Mouse (Mus musculus) kidney, embryonic 15.5 days (tissue): ENCODE results near the gene Hsd17b13. TPM values are rescaled to one million over a fixed set of nuclear protein-coding genes. Genes with fewer than 3 reads are reported as not detected.
"Not testable (repeated sequence)": the region's sequence is repeated elsewhere in the genome, so short reads cannot be mapped to it uniquely, and the experiment has no call there.

Experiments used
- ATAC-seq: fragments of 200-750 bp; cut with Nextera tagmentation; replicated peaks from 2 replicates; pipeline ENCODE4 v1.8.0; 2017; ENCODE audit warnings: moderate TSS enrichment; ENCODE audit not compliant: low FRiP score
- H3K27ac ChIP-seq: fragments of 300-500 bp; sonication (generic); 2 replicates; pipeline ENCODE4 v1.5.1; 2015; ENCODE audit warnings: mild to moderate bottlenecking, inconsistent platforms
- H3K27me3 ChIP-seq: fragments of 300-500 bp; sonication (generic); 2 replicates; pipeline ENCODE4 v1.6.1; 2015; ENCODE audit warnings: inconsistent platforms
- H3K36me3 ChIP-seq: fragments of 300-500 bp; sonication (generic); 2 replicates; pipeline ENCODE4 v1.6.1; 2015; ENCODE audit warnings: inconsistent platforms
- H3K4me1 ChIP-seq: fragments of 300-500 bp; sonication (generic); 2 replicates; pipeline ENCODE4 v1.6.1; 2015; ENCODE audit warnings: inconsistent platforms
- H3K4me2 ChIP-seq: fragments of 300-500 bp; sonication (generic); 2 replicates; pipeline ENCODE4 v1.6.1; 2015; ENCODE audit warnings: moderate library complexity, mild to moderate bottlenecking, inconsistent platforms
- H3K4me3 ChIP-seq: fragments of 300-500 bp; sonication (generic); replicated peaks from 2 replicates; pipeline ENCODE4 v1.5.1; 2015; ENCODE audit warnings: mild to moderate bottlenecking, inconsistent platforms
- H3K9ac ChIP-seq: fragments of 300-500 bp; sonication (generic); 2 replicates; pipeline ENCODE4 v1.6.1; 2015; ENCODE audit warnings: mild to moderate bottlenecking, inconsistent platforms
- H3K9me3 ChIP-seq: fragments of 300-500 bp; sonication (generic); replicated peaks from 2 replicates; pipeline ENCODE4 v1.6.1; 2016; ENCODE audit warnings: inconsistent platforms
- WGBS: fragments of 180-500 bp; shearing (Covaris S2); methylation state at CpG from one replicate; pipeline ENCODE4 v1.1.7; 2015; ENCODE audit warnings: mixed read lengths; 5-methylcytosine and 5-hydroxymethylcytosine counted together
- polyA plus RNA-seq: library from polyadenylated mRNA; unstranded; fragments of >200 nt; fragmentation: Nextera tagmentation; extraction: Ambion mirVana; gene quantifications from 2 replicates; pipeline ENCODE4 v1.2.1, GENCODE M21; 2015

The Hsd17b13 gene
- polyA plus RNA-seq, result 0.27 and 0.49 TPM in 2 replicates

GRCm38 (mm10) chr5:103977297-103977696, at the start of gene Hsd17b13:
Hsd17b13 (minus strand) TSS chr5:103977410.
- ATAC-seq, result no peak
- Histone ChIP-seq H3K4me1 (0 out of 2 replicates have a peak, but pooled peaks cover 5% of the 10 kb centered on the region), H3K36me3 (no peaks in the 10 kb centered on the region), H3K4me2 (no peak within 1 kb of the TSS), H3K27me3 (no peaks in the 10 kb centered on the region), H3K27ac (no peak within 1 kb of the TSS), H3K4me3 (no peak within 1 kb of the TSS), H3K9me3 (no peaks in the 10 kb centered on the region), H3K9ac (no peak within 1 kb of the TSS)
- WGBS, result 86% methylated on average over 4 of the region's 4 CpGs

- H3K27me3 ChIP-seq, result no peaks in the 10 kb centered on the region
- H3K4me2 ChIP-seq, result no peak overlapping the region
- H3K9me3 ChIP-seq, result no peaks in the 10 kb centered on the region
- no peak overlapping the region for H3K27ac ChIP-seq
- no peak for ATAC-seq
- peaks cover 23% of the 10 kb centered on the region for H3K4me1 ChIP-seq
- WGBS, result 54% methylated on average over 17 of the region's 17 CpGs
- no peak overlapping the region for H3K4me3 ChIP-seq
- H3K36me3 ChIP-seq, result no peaks in the 10 kb centered on the region
- no peak overlapping the region for H3K9ac ChIP-seq
These were observed 48.1 kb upstream of the Hsd17b13 start for GRCm38 (mm10) chr5:104025245-104025854.

- H3K4me2 ChIP-seq, result no peak overlapping the region
- no peaks in the 10 kb centered on the region for H3K9me3 ChIP-seq
- no peaks in the 10 kb centered on the region for H3K36me3 ChIP-seq
- H3K4me3 ChIP-seq, result no peak overlapping the region
- 62% methylated on average over 11 of the region's 11 CpGs for WGBS
- H3K4me1 ChIP-seq, result peaks cover 27% of the 10 kb centered on the region
- H3K27me3 ChIP-seq, result no peaks in the 10 kb centered on the region
- no peak for ATAC-seq
- no peak overlapping the region for H3K9ac ChIP-seq
- H3K27ac ChIP-seq, result no peak overlapping the region
These were observed 47.6 kb upstream of the Hsd17b13 start for GRCm38 (mm10) chr5:104024762-104025161.

GRCm38 (mm10) chr5:104024193-104024592, 47.0 kb upstream of the Hsd17b13 start:
- not testable (repeated sequence) for H3K36me3 ChIP-seq, H3K9ac ChIP-seq, H3K27me3 ChIP-seq, ATAC-seq, H3K4me3 ChIP-seq, H3K4me2 ChIP-seq, H3K27ac ChIP-seq, H3K9me3 ChIP-seq
- 74% methylated on average over 5 of the region's 5 CpGs for WGBS
- H3K4me1 ChIP-seq, result peaks cover 32% of the 10 kb centered on the region

- Histone ChIP-seq H3K27ac (no peak overlapping the region), H3K9me3 (no peaks in the 10 kb centered on the region), H3K4me3 (no peak overlapping the region), H3K27me3 (no peaks in the 10 kb centered on the region), H3K36me3 (no peaks in the 10 kb centered on the region), H3K9ac (no peak overlapping the region), H3K4me2 (no peak overlapping the region), H3K4me1 (peaks cover 38% of the 10 kb centered on the region)
- WGBS, result 76% methylated on average over 8 of the region's 8 CpGs
- ATAC-seq, result no peak
These were observed 46.2 kb upstream of the Hsd17b13 start for GRCm38 (mm10) chr5:104023289-104024020.

GRCm38 (mm10) chr5:104022558-104022957, 45.3 kb upstream of the Hsd17b13 start:
- Histone ChIP-seq H3K36me3 (peaks cover 9% of the 10 kb centered on the region), H3K27ac (peak overlapping the region; percentile 95), H3K27me3 (no peaks in the 10 kb centered on the region), H3K9me3 (no peaks in the 10 kb centered on the region), H3K9ac (no peak overlapping the region), H3K4me1 (peaks cover 38% of the 10 kb centered on the region), H3K4me2 (peak overlapping the region; percentile 70), H3K4me3 (peak overlapping the region; percentile 60; the same call in 1 of the 2 replicates)
- ATAC-seq, result no peak
- 17% methylated on average over 5 of the region's 5 CpGs for WGBS

GRCm38 (mm10) chr5:104021597-104022378, 44.6 kb upstream of the Hsd17b13 start, which contains the start of gene Hsd17b11:
Hsd17b11 (minus strand) TSS chr5:104021919.
- Histone ChIP-seq H3K4me2 (peak within 1 kb of the TSS; percentile 70), H3K4me1 (peaks cover 38% of the 10 kb centered on the region), H3K9me3 (no peaks in the 10 kb centered on the region), H3K27ac (peak within 1 kb of the TSS; percentile 95), H3K4me3 (peak within 1 kb of the TSS; percentile 60), H3K27me3 (no peaks in the 10 kb centered on the region), H3K9ac (peak within 1 kb of the TSS; percentile 67), H3K36me3 (peaks cover 16% of the 10 kb centered on the region)
- under 1% methylated on average over 31 of the region's 31 CpGs for WGBS
- ATAC-seq, result peak; percentile 96

GRCm38 (mm10) chr5:104011419-104011818, 34.2 kb upstream of the Hsd17b13 start:
- ATAC-seq, result no peak
- Histone ChIP-seq H3K27ac (no peak overlapping the region), H3K9ac (no peak overlapping the region), H3K36me3 (peaks cover 28% of the 10 kb centered on the region), H3K4me3 (no peak overlapping the region), H3K4me1 (no peaks in the 10 kb centered on the region), H3K4me2 (no peak overlapping the region), H3K27me3 (no peaks in the 10 kb centered on the region), H3K9me3 (no peaks in the 10 kb centered on the region)

GRCm38 (mm10) chr5:104010261-104010660, 33.1 kb upstream of the Hsd17b13 start:
- ATAC-seq, result no peak
- WGBS, result 87% methylated on average over 7 of the region's 7 CpGs
- Histone ChIP-seq H3K9me3 (no peaks in the 10 kb centered on the region), H3K27me3 (no peaks in the 10 kb centered on the region), H3K27ac (no peak overlapping the region), H3K4me3 (no peak overlapping the region), H3K4me1 (no peaks in the 10 kb centered on the region), H3K9ac (no peak overlapping the region), H3K36me3 (peaks cover 23% of the 10 kb centered on the region), H3K4me2 (no peak overlapping the region)

GRCm38 (mm10) chr5:104009421-104009820, 32.2 kb upstream of the Hsd17b13 start:
- peaks cover 26% of the 10 kb centered on the region for H3K36me3 ChIP-seq
- no peaks in the 10 kb centered on the region for H3K9me3 ChIP-seq
- no peak overlapping the region for H3K9ac ChIP-seq
- no peak overlapping the region for H3K4me3 ChIP-seq
- H3K27ac ChIP-seq, result no peak overlapping the region
- ATAC-seq, result no peak
- no peak overlapping the region for H3K4me2 ChIP-seq
- no peaks in the 10 kb centered on the region for H3K4me1 ChIP-seq
- WGBS, result 93% methylated on average over 3 of the region's 3 CpGs
- no peaks in the 10 kb centered on the region for H3K27me3 ChIP-seq

GRCm38 (mm10) chr5:104007801-104008200, 30.6 kb upstream of the Hsd17b13 start:
- no peak overlapping the region for H3K4me3 ChIP-seq
- H3K36me3 ChIP-seq, result peaks cover 26% of the 10 kb centered on the region
- no peak overlapping the region for H3K9ac ChIP-seq
- no peak overlapping the region for H3K4me2 ChIP-seq
- H3K27ac ChIP-seq, result no peak overlapping the region
- no peaks in the 10 kb centered on the region for H3K9me3 ChIP-seq
- no peak for ATAC-seq
- WGBS, result 83% methylated on average over 5 of the region's 5 CpGs
- H3K4me1 ChIP-seq, result peaks cover 5% of the 10 kb centered on the region
- no peaks in the 10 kb centered on the region for H3K27me3 ChIP-seq

- H3K27ac ChIP-seq, result no peak overlapping the region
- 76% methylated on average over 3 of the region's 3 CpGs for WGBS
These were observed 29.6 kb upstream of the Hsd17b13 start for GRCm38 (mm10) chr5:104006811-104007210.

More at GRCm38 (mm10) chr5:104006811-104007210, 29.6 kb upstream of the Hsd17b13 start:
- Histone ChIP-seq H3K4me1 (peaks cover 12% of the 10 kb centered on the region), H3K4me3 (no peak overlapping the region), H3K9me3 (no peaks in the 10 kb centered on the region), H3K27me3 (no peaks in the 10 kb centered on the region), H3K4me2 (no peak overlapping the region), H3K36me3 (peaks cover 29% of the 10 kb centered on the region), H3K9ac (no peak overlapping the region)
- no peak for ATAC-seq
